Mouse (Mus musculus) liver, embryonic 14.5 days (tissue): ENCODE data around the gene Ppp2r5e.

Experiments
- CTCF ChIP-seq: IDR thresholded peaks from 2 replicates; pipeline ENCODE4 v1.5.1; 2016; ENCODE audit warnings: antibody characterized with exemption, low read depth, control low read depth
- EP300 ChIP-seq: IDR thresholded peaks from 2 replicates; pipeline ENCODE4 v1.6.1; 2016; ENCODE audit warnings: antibody characterized with exemption, low read depth

- no peak for TF ChIP-seq EP300
- TF ChIP-seq CTCF, result no peak
Observed at GRCm38 (mm10) chr12:75594404-75594803, 1.6 kb downstream of the Ppp2r5e start.
